Mouse (Mus musculus) C2C12 (cell line): ENCODE results near the gene Mettl23.

ENCODE experiments used
- CEBPB ChIP-seq: IDR thresholded peaks from one replicate; pipeline ENCODE4 v1.6.1; 2011; ENCODE audit warnings: low read depth, mild to moderate bottlenecking, control low read depth, moderate library complexity
- CTCF ChIP-seq: IDR thresholded peaks from one replicate; pipeline ENCODE4 v1.5.1; 2011; ENCODE audit not compliant: control insufficient read depth, insufficient read depth, insufficient read length
- MAX ChIP-seq: IDR thresholded peaks from one replicate; pipeline ENCODE4 v1.6.1; 2011; ENCODE audit warnings: mild to moderate bottlenecking, control low read depth
- MYOG ChIP-seq: IDR thresholded peaks from one replicate; pipeline ENCODE4 v1.6.1; 2011; ENCODE audit not compliant: control insufficient read depth, insufficient read length; ENCODE audit errors: extremely low read depth

DNA sequence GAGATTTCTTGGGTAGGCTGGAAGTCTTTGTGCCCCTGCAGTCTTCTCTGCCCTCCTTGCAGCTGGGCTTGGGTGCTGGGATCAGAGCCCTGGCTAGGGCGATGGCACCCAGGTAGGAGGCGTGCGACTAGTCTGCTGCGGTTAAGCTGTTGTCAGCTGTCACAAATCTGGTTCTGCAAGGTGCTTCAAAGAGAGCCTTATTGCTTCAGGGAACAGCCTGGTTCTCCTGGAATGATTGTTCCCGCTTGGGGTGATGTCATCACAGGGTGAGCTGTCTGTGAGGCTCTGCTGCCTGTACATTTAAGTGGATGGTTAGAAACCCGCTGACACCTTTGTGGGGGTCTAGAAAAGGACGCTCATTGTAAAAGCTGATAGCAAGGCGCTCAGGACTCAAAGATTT is 26.1 kb downstream of the Mettl23 start:
- TF ChIP-seq MAX: no peak
- TF ChIP-seq CTCF: no peak
- no peak for TF ChIP-seq CEBPB
- no peak for TF ChIP-seq MYOG
